Mouse (Mus musculus): ENCODE measurements at regions not wholly inside any gene's neighbourhood (a gene's known extent, or its start where the extent isn't known, plus 50 kb on each side); places are given as distances from the start of the nearest gene placed in this dataset.
A peak's percentile ranks its signal among the peaks of the same experiment; 100 is the strongest.

GRCm38 (mm10) chr1:193526501-193526900, 156.4 kb upstream of the Camk1g start:
- H3K36me3 ChIP-seq: no peaks in the 10 kb centered on the region
- H3K4me2 ChIP-seq: no peak overlapping the region
- 57% methylated on average over 3 of the region's 3 CpGs for WGBS
- no peak overlapping the region for H3K9ac ChIP-seq
- H3K9me3 ChIP-seq: peaks cover 6% of the 10 kb centered on the region; the same call in 1 of the 2 replicates
- H3K4me3 ChIP-seq: no peak overlapping the region
- H3K27ac ChIP-seq (replicated peaks): no peak overlapping the region
- no peak for ATAC-seq (ENCODE audit: extremely low read depth, insufficient number of reproducible peaks, low FRiP score, low TSS enrichment)
- H3K27me3 ChIP-seq (replicated peaks): 0 out of 2 replicates have a peak, but pooled peaks cover 2% of the 10 kb centered on the region
- H3K4me1 ChIP-seq: peaks cover 6% of the 10 kb centered on the region

GRCm38 (mm10) chr1:193522007-193522406, 151.9 kb upstream of the Camk1g start:
- Histone ChIP-seq H3K4me2 (no peak overlapping the region), H3K36me3 (no peaks in the 10 kb centered on the region), H3K4me3 (no peak overlapping the region), H3K27me3 (replicated peaks) (0 out of 2 replicates have a peak, but pooled peaks cover 2% of the 10 kb centered on the region), H3K4me1 (peaks cover 11% of the 10 kb centered on the region), H3K27ac (replicated peaks) (no peak overlapping the region), H3K9ac (no peak overlapping the region), H3K9me3 (no peaks in the 10 kb centered on the region)
- ATAC-seq (ENCODE audit: extremely low read depth, insufficient number of reproducible peaks, low FRiP score, low TSS enrichment): no peak
- WGBS: 39% methylated on average over 2 of the region's 2 CpGs

GRCm38 (mm10) chr1:193518840-193519239, 148.7 kb upstream of the Camk1g start:
- Histone ChIP-seq H3K27ac (replicated peaks) (no peak overlapping the region), H3K9ac (no peak overlapping the region), H3K27me3 (replicated peaks) (no peaks in the 10 kb centered on the region), H3K36me3 (no peaks in the 10 kb centered on the region), H3K4me3 (no peak overlapping the region), H3K4me2 (no peak overlapping the region), H3K4me1 (peaks cover 17% of the 10 kb centered on the region), H3K9me3 (no peaks in the 10 kb centered on the region)
- WGBS: 69% methylated on average over 1 of the region's 1 CpGs
- ATAC-seq (ENCODE audit: extremely low read depth, insufficient number of reproducible peaks, low FRiP score, low TSS enrichment): no peak

GRCm38 (mm10) chr1:193517968-193518367, 147.9 kb upstream of the Camk1g start:
- Histone ChIP-seq H3K4me1 (peaks cover 20% of the 10 kb centered on the region), H3K27me3 (replicated peaks) (no peaks in the 10 kb centered on the region), H3K9me3 (no peaks in the 10 kb centered on the region), H3K4me2 (no peak overlapping the region), H3K9ac (no peak overlapping the region), H3K4me3 (no peak overlapping the region), H3K36me3 (no peaks in the 10 kb centered on the region), H3K27ac (replicated peaks) (no peak overlapping the region)
- no peak for ATAC-seq (ENCODE audit: extremely low read depth, insufficient number of reproducible peaks, low FRiP score, low TSS enrichment)
- WGBS: 59% methylated on average over 4 of the region's 4 CpGs

GRCm38 (mm10) chr1:193517293-193517692, 147.2 kb upstream of the Camk1g start:
- no peak overlapping the region for H3K9ac ChIP-seq
- H3K27me3 ChIP-seq (replicated peaks): no peaks in the 10 kb centered on the region
- H3K4me3 ChIP-seq: no peak overlapping the region
- no peak overlapping the region for H3K4me2 ChIP-seq
- peaks cover 19% of the 10 kb centered on the region for H3K4me1 ChIP-seq
- no peaks in the 10 kb centered on the region for H3K9me3 ChIP-seq
- ATAC-seq (ENCODE audit: extremely low read depth, insufficient number of reproducible peaks, low FRiP score, low TSS enrichment): no peak
- no peaks in the 10 kb centered on the region for H3K36me3 ChIP-seq
- no peak overlapping the region for H3K27ac ChIP-seq (replicated peaks)
- 69% methylated on average over 2 of the region's 2 CpGs for WGBS

- Histone ChIP-seq H3K4me1 (peaks cover 14% of the 10 kb centered on the region), H3K36me3 (no peaks in the 10 kb centered on the region), H3K9ac (no peak overlapping the region), H3K27ac (replicated peaks) (no peak overlapping the region), H3K4me2 (no peak overlapping the region), H3K9me3 (no peaks in the 10 kb centered on the region), H3K27me3 (replicated peaks) (no peaks in the 10 kb centered on the region), H3K4me3 (no peak overlapping the region)
- ATAC-seq (ENCODE audit: extremely low read depth, insufficient number of reproducible peaks, low FRiP score, low TSS enrichment): no peak
- 67% methylated on average over 3 of the region's 3 CpGs for WGBS
These were observed 146.3 kb upstream of the Camk1g start for GRCm38 (mm10) chr1:193516395-193516794.

- Histone ChIP-seq H3K4me3 (no peak overlapping the region), H3K4me2 (no peak overlapping the region), H3K27ac (replicated peaks) (no peak overlapping the region), H3K27me3 (replicated peaks) (0 out of 2 replicates have a peak, but pooled peaks cover 3% of the 10 kb centered on the region), H3K9ac (no peak overlapping the region), H3K4me1 (peaks cover 14% of the 10 kb centered on the region), H3K36me3 (no peaks in the 10 kb centered on the region), H3K9me3 (no peaks in the 10 kb centered on the region)
- 31% methylated on average over 9 of the region's 9 CpGs for WGBS
- no peak for ATAC-seq (ENCODE audit: extremely low read depth, insufficient number of reproducible peaks, low FRiP score, low TSS enrichment)
These were observed 144.0 kb upstream of the Camk1g start for GRCm38 (mm10) chr1:193513929-193514710.

- no peaks in the 10 kb centered on the region for H3K9me3 ChIP-seq
- no peaks in the 10 kb centered on the region for H3K36me3 ChIP-seq
- ATAC-seq (ENCODE audit: extremely low read depth, insufficient number of reproducible peaks, low FRiP score, low TSS enrichment): 0 out of 2 replicates have a peak, but pooled peaks have one; percentile 26
- H3K4me2 ChIP-seq: no peak overlapping the region
- no peak overlapping the region for H3K4me3 ChIP-seq
- H3K9ac ChIP-seq: no peak overlapping the region
- 0 out of 2 replicates have a peak, but pooled peaks cover 3% of the 10 kb centered on the region for H3K27me3 ChIP-seq (replicated peaks)
- H3K27ac ChIP-seq (replicated peaks): no peak overlapping the region
- WGBS: 55% methylated on average over 8 of the region's 8 CpGs
- H3K4me1 ChIP-seq: peaks cover 9% of the 10 kb centered on the region; the same call in 1 of the 2 replicates
These were observed 140.1 kb upstream of the Camk1g start for GRCm38 (mm10) chr1:193510066-193510793.

GRCm38 (mm10) chr1:193508271-193508670, 138.2 kb upstream of the Camk1g start:
- no peak overlapping the region for H3K4me2 ChIP-seq

GRCm38 (mm10) chr1:193506991-193507390, 136.9 kb upstream of the Camk1g start:
- no peaks in the 10 kb centered on the region for H3K36me3 ChIP-seq
- peaks cover 3% of the 10 kb centered on the region; the same call in 1 of the 2 replicates for H3K27me3 ChIP-seq (replicated peaks)
- ATAC-seq (ENCODE audit: extremely low read depth, insufficient number of reproducible peaks, low FRiP score, low TSS enrichment): no peak
- H3K4me3 ChIP-seq: no peak overlapping the region
- H3K4me1 ChIP-seq: no peaks in the 10 kb centered on the region
- no peaks in the 10 kb centered on the region for H3K9me3 ChIP-seq
- H3K4me2 ChIP-seq: no peak overlapping the region
- WGBS: 51% methylated on average over 3 of the region's 3 CpGs
- no peak overlapping the region for H3K27ac ChIP-seq (replicated peaks)
- H3K9ac ChIP-seq: no peak overlapping the region

More at GRCm38 (mm10) chr1:193508271-193508670, 138.2 kb upstream of the Camk1g start:
- Histone ChIP-seq H3K4me1 (no peaks in the 10 kb centered on the region), H3K9me3 (no peaks in the 10 kb centered on the region), H3K27ac (replicated peaks) (no peak overlapping the region), H3K9ac (no peak overlapping the region), H3K27me3 (replicated peaks) (0 out of 2 replicates have a peak, but pooled peaks cover 3% of the 10 kb centered on the region), H3K36me3 (no peaks in the 10 kb centered on the region), H3K4me3 (no peak overlapping the region)
- no peak for ATAC-seq (ENCODE audit: extremely low read depth, insufficient number of reproducible peaks, low FRiP score, low TSS enrichment)

- Histone ChIP-seq H3K36me3 (no peaks in the 10 kb centered on the region), H3K4me2 (no peak overlapping the region), H3K4me1 (no peaks in the 10 kb centered on the region), H3K27ac (replicated peaks) (no peak overlapping the region), H3K9me3 (no peaks in the 10 kb centered on the region), H3K27me3 (replicated peaks) (peaks cover 3% of the 10 kb centered on the region; the same call in 1 of the 2 replicates), H3K9ac (no peak overlapping the region), H3K4me3 (no peak overlapping the region)
- WGBS: 30% methylated on average over 3 of the region's 3 CpGs
- no peak for ATAC-seq (ENCODE audit: extremely low read depth, insufficient number of reproducible peaks, low FRiP score, low TSS enrichment)
These were observed 135.3 kb upstream of the Camk1g start for GRCm38 (mm10) chr1:193505381-193505780.

Data from heart, embryonic 13.5 days (tissue).